Mouse (Mus musculus): ENCODE data around the gene Dhx15. TPM values are rescaled to one million over a fixed set of nuclear protein-coding genes. Genes with fewer than 3 reads are reported as not detected.

The Dhx15 gene
- total RNA-seq, 2 experiments from 2014 or later = 74.9 to 98.7 TPM

- intact Hi-C loops (cut with DNase I) = loop anchor here (5.0 to 10.0 kb wide), 3 partner anchors 277 to 710 kb away; no protein-coding TSS in a partner anchor
Measured at GRCm38 (mm10) chr5:52114751-52115451, 75.4 kb downstream of the Dhx15 start.

GRCm38 (mm10) chr5:52113851-52114731 is 76.2 kb downstream of the Dhx15 start:
- intact Hi-C loops (cut with DNase I) = loop anchor here (10.0 kb wide), 1 partner anchor 711 kb away; no protein-coding TSS in a partner anchor
- DNase-seq (ENCODE audit: low spot score in 2 of 2) = peak; percentile 67 to 71

More at GRCm38 (mm10) chr5:52114751-52115451, 75.4 kb downstream of the Dhx15 start:
- DNase-seq (ENCODE audit: low spot score in 2 of 2) = peak; percentile 45 to 52

- peak; percentile 58 to 65 for DNase-seq (ENCODE audit: low spot score in 2 of 2)
- intact Hi-C loops (cut with DNase I) = loop anchor here (10.0 kb wide), 1 partner anchor 712 kb away; no protein-coding TSS in a partner anchor
Measured at GRCm38 (mm10) chr5:52112953-52113841, 77.1 kb downstream of the Dhx15 start.

GRCm38 (mm10) chr5:52112191-52112760 is 78.0 kb downstream of the Dhx15 start:
- intact Hi-C loops (cut with DNase I) = loop anchor here (10.0 kb wide), 1 partner anchor 713 kb away; no protein-coding TSS in a partner anchor
- no peak for DNase-seq (ENCODE audit: low spot score in 2 of 2)

DNA sequence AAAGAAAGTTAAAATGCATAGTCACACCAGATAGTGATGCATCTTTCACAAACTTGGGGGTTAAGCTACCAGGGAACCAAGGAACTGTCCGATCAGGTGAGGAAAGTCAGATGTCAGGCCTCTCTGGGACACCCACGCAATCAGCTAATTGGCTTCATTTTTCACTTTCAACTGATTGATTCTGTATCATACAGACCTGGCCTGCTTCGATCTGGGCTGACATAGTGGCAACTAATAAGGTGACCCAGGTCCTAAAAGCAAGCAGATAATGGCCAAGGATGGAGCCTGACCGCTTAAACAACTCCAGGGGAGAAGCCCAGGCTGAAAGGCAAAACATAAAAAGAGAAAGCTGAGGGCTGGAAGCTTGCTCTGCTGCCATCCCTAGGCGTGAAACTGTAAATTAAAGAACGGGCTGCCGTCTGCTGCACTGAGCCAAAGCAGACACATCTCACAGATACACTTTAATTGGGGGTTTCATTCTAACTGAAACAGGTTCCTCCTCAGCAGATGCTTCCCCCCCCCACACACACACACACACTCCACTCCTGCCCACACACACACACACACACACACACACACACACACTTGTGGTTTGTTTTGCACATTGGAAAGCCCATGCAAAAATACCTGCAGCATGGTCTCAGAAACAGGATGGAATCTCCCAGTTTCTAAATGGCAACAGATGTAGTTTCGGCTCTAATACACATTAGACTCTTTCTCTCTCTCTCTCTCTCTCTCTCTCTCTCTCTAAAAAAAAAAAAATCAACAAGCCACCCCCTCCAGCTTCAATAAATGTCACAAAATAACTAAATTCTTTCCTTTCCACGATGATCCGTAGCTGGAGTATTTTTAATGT is 79.3 kb downstream of the Dhx15 start:
- intact Hi-C loops (cut with DNase I) = loop anchor here (10.0 kb wide), 1 partner anchor 714 kb away; no protein-coding TSS in a partner anchor
- DNase-seq (ENCODE audit: low spot score in 2 of 2) = peak; percentile 30 to 55

Small RNA genes within 50 kb of the gene (microRNA-seq; reads per million reads assigned to microRNA genes)
- gene Mir6417 = not detected

Other genes with a start within 250 kb of the Dhx15 start
- 1 to 10 TPM; 6.3 to 7.0 TPM for gene Sod3, start 173.3 kb upstream of the Dhx15 start, total RNA-seq (2021)

All from left cerebral cortex, postnatal 36 days (tissue).